Mouse (Mus musculus) urinary bladder, postnatal 14 days (tissue): ENCODE results near the gene Map3k20.
A peak's percentile ranks its signal among the peaks of the same experiment; 100 is the strongest.

Experiments used
- DNase-seq: peaks from one replicate; pipeline ENCODE4 v3.0.0; 2021; ENCODE audit warnings: low spot score

Map3k20 gene

DNA sequence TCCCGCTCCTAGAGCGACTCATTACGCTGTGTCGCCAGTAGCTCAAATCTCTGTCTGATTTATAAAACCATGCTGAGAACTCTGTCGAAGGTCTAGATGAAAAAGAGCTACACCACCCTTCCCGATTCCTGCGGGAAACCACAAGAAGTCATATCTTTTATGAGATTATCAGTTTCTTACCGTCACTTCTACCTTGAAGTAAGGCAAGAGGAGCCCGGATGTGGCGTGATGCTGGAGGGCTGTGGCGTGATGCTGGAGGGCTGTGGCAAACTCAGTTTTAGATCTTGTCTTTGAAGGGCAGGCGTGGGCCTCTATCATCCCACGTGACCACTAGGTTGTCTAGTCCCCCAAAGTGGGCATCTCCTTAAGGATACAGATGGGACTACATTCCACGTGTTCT, 3.5 kb upstream of the Map3k20 start:
- no peak for DNase-seq

DNA sequence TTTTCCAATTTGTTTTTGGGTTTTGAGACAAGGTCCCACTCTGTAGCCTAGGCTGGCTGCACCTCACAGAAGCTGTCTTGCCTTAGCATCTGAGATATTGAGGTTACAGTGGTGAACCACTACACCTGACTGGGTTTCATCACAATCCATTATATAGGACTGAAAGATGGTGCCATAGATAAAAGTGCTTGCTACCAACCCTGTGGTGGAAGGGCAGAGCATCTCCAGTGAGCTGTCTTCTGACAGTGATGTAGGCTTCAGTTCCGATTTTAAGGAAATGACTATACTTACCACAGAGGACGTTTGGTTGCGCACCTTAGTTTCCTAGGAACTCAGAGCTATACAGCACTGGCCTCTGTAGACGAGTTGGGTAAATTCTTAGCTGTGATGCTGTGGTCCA, 2.7 kb upstream of the Map3k20 start:
- DNase-seq = no peak

DNA sequence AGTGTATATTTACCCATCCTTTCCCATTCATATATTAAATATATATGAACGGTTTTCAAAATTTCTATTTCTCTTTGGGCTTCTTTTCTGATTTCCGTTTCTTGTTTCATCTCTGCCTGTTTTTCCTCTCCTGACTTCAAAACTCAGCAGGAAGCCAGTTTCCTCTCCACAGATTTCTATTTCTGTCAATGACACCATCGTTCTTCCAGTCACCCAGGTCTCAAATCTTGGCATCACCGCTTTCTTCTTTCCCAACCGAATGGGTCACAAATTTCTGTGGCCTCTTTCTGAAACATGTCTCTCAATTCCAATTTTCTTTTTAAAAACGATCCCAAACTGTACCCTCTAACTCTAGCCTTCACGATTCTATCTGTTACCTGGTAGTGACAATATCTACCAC, 748 bp upstream of the Map3k20 start:
- no peak for DNase-seq

DNA sequence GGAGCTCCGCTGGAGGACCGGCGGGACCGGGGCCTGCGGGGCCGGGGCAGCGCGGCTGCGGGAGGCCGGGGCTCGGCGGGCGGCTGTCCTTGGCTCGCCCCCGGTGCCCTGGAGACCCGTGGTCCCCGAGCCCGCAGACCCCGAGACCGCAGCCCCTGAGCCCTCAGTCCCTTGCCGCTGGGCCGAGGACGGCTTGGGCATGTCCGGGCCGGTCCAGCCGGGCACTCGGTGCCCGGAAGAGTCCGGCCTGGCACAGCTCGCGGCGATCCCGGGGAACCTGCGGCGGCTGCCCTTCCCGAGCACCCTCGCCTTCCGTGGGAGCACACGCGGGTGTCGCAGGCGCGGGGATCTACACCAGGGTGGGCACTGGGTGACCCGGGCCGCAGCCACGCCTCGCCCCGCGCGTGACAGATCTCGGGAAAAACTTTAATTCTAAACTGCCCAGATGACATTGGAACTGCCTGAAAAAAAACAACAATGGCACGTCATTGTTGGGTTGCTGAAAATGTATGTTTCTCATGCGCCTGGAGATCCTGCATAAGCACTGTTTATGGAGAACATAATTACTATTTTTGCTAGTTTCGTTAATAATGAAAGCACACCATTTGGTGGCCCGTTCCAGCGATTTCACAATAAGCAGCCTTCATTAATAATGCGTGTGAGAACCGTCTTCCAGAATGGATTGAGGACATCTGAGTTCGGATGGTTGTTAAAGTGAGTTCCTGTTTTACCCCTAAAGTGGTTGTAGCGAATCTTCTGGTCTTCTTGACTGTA, 638 bp downstream of the Map3k20 start:
- peak; percentile 52 for DNase-seq

DNA sequence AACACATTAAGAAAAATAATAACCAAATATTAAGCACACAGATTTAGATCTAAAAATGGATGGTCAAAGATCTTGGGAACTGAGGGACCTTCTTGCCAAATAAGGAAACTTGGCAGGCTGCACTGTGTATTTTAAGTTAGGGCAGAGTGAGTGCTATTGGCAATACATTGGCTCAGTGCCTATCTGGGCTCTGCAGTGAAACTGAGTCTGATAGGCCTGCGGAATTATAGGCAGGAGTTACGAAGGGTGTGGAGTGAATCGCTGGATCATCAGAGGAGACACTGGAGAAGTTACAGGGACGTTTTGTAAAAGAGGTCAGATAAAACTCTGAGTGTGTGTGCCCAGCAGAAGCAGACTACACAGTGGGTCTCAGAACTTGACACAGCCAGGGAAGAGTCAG, 1.7 kb downstream of the Map3k20 start:
- peak; percentile 23 for DNase-seq

DNA sequence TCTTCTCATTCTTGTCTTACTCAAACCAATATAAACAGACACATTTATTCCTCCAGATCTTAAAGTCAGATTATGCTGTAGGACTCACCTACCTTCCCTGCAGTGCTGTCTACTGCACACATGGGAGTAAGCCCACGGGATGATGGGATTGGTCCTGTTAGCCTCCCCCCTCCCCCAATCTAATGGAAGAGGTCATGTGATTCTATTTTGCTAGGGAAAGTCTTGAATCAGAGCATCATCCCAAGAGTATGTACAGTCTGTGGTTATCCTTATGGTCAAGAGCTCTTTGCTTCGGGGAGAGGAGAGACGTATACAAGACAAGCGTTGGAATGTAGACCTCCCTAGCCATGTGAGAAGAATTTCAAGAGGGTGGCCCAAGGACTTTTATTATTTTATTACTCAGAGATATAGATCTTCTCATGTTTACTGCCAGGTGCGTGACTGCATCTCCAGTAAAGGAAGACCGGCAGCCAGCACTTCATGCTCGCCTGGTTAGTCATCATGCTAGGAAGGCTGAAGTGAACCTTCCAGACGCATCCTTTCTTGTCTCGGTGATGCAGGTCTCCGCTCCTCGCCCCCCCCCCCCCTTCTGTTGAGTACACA, 3.6 kb downstream of the Map3k20 start:
- DNase-seq = peak; percentile 34

DNA sequence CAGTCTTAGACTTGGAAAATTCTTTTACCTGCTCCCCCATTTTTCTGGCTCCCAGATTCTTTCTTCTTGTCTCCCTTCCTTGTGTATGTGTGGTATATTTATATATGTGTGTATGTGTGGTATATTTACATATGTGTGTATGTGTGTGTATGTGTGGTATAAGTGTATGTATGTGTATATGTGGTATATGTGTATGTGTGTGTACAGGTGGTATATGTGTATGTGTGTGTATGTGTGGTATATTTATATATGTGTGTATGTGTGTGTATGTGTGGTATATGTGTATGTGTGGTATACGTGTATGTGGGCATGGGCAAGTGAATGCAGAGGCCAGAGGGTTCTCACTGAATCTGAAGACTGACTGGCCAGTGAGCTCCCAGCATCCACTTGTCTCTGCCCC, 5.7 kb downstream of the Map3k20 start:
- DNase-seq = no peak

DNA sequence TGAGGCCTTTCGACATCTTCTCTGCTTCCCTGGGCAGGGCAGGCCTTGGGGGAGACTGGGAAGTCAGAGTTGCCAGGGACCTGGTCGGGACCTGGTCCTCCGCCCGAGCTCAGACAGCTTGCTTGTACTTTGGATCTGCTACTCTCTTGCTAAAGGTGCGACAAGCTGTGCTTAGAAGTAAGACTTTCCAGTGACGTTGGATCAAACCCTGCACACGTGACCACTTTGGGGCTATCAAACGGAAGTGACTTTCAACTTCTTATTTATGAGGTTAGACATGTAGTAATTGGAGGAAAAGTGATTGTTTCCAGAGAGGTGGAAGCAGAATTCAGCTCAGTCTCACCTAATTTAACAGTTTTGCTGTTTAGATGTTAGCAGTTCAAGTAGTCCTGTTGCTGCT, 7.1 kb downstream of the Map3k20 start:
- no peak for DNase-seq

DNA sequence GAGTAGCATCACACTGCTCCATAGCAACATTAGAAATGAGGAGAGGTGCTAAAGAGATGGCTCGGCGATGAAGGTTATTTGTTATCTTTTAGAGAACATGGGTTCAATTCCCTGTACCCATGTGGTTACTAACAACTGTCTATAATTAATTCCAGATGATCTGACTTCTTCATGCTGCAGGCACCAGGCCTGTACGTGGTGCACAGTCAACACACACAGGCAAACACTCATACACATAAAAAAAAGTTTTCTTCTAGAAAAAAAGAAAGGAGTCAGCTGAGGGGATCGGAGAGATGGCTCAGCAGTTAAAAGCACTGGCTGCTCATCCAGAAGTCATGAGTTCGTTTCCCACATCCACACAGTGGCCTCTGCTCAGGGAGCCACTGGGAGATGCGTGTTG, 9.6 kb downstream of the Map3k20 start:
- no peak for DNase-seq

DNA sequence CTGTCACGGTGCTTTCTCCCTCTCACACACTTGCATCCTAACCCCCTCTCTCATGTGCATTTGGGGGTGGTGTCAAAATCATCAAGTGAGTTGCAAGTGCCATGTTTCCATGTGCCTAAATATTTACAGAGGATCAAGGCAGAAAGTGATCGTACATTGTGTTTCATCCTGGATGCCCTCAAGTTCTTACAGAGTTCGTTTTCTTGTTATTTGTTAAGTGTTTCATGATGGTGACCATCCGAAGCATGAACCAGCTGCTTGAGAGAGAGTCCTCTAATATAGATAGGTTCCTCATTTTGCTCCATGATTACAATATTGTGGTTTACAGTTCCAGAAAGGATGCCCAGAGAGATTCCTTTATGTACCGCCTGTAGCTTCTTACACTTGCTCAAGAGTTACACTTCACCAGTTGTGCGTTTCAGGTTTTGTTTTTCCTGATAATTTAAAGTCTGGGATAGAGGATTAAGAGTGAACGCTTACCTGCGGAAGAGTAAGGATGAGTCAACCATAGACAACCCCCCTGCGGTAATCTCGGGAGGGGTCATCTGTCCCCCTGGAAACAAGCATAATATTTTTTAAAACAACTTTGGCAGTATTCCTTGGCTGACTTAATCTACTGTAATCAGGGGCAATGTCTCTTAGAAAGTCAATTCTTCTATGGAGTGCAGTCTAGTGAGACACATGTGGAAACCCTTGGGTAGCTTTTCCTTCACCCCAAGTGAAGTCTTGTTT, 11.7 kb downstream of the Map3k20 start:
- DNase-seq = no peak

DNA sequence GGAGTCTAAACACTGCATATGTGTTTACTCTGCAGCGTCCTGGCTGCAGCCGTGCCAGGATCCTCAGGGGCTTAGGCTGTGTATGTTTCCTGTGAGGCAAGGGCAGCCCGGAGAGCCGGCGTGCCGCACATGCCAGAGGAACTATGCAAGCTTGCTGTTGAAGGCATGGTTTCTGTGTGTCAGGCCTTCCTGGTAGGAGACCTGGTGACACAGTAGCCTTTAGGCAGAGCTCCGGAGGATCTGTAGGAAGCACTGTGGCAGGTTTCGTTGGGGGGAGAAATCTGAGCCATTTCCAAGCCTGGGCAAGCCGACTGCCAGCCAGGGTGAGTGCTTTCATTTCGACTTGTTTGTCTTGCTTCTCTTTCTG, 12.3 kb downstream of the Map3k20 start:
- DNase-seq = peak; percentile 36

DNA sequence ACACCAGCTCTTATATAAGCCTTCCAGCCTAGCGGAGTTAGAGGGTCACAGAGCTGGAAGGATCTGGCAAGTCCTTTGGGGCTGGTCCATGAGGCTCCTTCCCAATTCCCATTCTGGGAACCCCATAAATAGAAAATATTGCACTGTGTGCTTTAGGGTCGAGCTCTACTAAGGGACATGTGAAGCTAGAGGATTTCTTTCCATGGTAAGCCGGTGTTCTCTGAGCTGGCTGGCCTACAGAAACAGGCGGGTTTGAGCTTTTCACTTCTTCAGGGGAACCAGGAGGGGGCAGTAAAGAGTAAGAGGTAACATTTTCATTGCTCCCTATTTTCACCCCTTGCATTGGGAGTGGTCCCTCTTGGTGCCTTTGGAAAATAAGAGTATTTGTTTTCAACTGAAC, 13.0 kb downstream of the Map3k20 start:
- DNase-seq = no peak

DNA sequence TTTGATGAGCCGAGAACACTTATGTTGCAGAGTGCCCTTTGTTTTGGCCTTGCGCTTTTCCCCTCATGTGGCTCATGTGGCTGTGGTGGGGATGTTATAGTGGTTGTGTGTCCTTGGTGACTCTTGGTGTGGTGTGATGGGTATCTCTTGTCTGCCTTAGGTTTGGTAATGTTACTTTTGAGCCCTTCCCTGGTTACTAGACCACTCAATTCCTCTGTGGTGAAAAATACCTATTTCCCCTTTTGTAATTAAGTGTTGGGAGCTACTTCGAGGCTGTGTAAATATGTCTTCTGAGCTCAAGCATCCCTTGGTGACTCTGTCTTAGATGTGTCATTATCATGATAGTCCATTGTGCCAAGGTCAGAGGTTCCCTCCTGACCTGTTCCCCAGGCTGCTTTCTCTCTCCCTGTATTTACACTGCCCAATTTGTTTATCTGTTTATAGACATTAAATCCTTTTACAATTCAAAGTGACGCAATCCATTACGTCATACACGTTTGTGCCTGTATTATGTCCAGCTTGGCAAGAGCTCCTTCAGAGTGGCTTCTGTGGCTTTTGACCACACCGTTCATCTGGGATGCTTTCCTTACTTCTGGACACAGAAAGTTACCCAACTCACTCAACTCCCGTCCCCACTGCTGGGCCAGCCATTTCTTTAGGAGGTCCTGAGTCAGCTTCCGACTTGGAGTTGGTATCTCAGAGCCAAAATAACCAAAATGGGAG, 15.9 kb downstream of the Map3k20 start:
- no peak for DNase-seq

DNA sequence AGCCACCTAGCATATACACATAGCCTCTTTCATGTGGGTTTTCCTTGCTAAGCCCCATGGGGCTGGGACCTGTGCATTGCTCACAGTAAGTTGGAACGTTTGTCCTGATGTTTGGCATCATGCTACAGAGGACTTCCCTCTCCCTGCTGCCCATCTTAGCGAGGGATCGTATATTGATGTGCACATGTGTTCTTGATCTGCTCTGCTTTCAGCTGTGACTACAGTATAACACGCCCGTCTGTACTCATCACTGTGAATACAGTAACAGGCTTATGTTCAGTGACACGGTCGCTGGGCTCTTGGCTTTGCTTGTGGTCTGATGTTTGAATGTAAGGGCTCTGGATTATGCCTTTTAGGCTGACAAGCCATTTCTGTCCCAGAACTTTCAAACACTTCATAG, 20.3 kb downstream of the Map3k20 start:
- no peak for DNase-seq

DNA sequence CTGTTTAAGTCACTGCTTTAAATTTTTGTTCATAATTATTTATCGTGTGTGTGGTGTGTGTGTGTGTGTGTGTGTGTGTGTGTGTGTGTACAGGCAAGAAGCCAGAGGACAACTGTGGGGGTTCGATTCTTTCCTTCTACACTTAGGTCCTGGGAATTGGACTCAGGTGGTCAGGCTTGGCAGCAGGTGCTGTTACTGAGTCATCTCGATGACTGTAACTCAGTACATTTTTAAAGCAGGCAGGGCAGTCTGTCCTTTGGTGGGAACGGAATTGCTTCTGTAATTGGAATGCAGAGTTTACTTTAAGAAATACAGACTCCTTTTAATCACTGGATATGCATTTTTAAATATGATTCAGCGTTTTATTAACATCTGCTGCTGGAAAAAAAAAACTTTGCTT, 22.9 kb downstream of the Map3k20 start:
- DNase-seq = no peak

DNA sequence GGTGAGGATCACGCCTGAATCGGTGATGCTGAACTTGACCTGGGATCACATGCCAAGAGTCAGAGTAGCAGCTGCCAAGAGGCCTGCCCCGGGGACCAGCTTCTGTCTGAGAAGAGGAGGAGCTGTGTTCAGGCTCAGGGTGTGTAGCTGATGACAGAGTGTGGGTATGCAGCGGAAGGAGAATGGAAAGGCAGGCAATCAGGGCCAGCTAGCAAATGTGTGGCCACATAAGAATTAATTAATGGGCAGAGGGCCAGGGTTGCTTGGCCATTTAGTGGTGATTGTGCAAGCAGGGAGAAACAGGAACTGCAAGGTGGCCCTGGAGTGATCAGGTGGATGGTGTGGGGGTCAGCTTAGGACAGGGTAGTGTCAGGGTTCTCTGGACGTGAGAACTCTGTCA, 23.5 kb downstream of the Map3k20 start:
- DNase-seq = no peak

DNA sequence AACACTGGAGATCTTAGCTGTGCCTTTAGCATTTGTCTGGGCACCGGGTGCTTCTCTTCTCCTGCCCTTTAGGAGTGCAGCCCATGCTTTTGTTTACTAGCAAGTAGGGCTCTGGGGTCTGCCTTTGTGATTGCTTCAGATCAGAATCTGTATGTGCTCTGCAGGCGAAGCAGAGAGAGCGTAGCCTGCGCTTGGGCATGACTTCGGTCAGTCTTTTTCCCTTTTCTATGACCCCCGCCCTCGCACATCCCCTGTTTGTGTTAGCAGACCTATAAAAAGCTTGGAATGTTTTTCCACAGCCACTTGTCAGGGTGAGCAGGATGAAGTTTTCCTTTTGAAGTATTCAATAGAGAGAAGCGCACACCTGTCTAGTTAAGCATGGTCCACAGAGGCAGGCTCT, 26.0 kb downstream of the Map3k20 start:
- DNase-seq = no peak

DNA sequence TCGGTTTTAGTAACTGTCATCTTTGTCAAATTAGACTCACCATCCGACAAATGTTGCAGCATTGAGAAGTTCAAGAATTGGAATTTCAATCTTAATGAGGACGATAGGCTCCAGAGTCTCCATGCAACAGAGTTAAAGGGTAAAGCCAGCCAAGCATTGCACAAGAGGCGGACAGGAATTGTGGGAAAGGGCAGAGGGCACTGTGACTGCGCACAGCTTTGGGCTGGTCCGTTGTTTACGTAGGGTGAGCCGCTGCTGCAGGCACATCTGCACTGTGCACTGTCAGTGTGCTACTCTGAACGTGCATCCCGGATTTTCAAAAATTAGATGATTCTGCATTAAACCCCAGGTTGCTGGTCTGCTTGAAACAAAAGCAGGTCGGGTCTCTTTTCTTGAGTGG, 27.9 kb downstream of the Map3k20 start:
- no peak for DNase-seq

DNA sequence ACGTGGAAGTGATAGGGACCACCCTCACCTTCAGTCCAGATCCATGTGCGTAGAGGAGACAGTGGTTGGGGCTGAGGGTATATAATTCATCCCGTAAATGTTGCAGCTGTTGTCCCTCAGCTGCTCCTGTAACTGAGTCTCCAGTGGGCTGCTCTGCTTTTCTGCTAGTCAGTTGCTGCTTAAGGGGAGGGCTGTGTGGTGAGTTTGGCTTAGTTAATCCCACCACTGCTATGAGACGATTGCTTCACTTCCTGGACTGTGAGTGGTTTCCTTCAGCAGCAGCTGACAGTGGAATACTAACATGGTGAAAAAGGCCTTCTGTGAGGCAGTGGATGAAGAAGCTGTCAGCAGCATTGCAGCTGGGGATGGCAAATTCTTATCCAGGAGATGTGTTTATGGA, 33.0 kb downstream of the Map3k20 start:
- no peak for DNase-seq

DNA sequence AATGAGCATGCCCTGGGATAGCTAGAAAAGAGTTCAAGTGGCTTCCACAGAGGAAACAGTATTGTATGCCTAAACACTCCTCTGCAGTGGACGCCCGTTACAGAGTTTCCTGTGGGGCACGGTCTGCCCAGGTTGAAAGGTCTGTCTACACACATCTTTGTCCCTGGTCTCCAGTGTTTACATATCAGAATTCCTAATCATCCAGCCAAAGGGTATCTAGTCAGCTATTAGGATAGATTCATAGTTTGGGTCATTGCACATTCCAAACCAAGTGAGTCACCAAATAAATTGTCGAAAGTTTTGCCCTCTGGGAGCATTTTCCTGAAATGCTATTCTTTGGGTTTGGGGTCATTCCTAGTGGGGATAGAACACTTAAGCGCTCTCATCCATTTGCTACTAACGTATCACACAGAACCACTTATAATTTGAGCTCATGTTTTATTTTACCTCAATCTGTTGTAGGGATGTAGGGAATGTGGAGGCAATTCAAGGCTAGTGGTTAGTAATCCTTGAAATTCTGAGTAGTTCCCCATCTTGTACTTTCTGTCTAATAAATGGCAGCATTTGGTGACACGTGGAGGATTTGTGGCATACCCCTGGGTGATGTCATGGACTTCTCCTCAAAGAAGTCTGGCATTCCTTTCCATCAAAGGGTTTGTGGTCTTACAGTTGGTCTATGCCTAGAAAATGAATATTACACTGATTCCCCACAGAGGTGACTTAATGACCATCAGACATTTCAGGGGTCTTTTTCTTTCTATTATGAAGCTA, 33.8 kb downstream of the Map3k20 start:
- no peak for DNase-seq

DNA sequence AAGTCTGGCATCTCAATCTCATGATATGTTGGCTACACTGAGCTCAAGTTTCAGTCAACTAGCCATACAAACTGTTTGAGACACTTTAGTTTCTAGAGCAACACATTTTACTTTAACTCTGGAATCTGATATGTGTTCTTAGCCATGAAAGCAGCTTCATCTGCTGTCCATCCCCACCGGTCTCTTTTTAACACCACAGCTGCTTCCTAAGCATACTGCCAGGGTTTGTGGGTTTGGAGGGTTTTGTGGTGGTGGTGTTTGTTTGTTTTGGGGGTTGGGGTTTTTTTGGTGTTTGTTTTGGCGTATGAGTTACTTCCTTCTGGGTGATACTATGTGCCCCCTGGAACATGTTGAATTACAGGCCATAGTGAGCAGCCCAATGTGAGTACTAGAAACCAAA, 35.2 kb downstream of the Map3k20 start:
- DNase-seq = no peak

DNA sequence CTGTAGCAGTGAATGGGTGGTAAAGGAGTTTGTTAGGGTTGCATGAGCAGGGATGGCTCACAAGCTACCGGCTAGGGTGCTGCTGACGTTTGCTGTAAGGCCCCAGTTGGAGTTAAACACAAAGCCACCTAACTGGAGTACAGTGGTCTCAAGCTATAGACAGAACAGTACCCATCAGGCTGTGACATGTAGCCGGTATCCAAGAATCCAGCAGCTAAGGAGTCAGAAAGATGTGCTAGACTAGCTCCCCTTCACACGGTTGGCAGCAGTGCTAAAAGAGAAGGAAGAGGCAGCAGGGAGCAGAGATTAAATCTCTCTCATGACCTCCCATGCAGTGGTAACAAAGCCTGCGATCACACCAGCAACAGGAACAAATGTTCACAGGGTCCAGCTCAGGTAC, 36.2 kb downstream of the Map3k20 start:
- DNase-seq = no peak
